Mouse (Mus musculus): ENCODE measurements around the gene Arid4a.

DNA sequence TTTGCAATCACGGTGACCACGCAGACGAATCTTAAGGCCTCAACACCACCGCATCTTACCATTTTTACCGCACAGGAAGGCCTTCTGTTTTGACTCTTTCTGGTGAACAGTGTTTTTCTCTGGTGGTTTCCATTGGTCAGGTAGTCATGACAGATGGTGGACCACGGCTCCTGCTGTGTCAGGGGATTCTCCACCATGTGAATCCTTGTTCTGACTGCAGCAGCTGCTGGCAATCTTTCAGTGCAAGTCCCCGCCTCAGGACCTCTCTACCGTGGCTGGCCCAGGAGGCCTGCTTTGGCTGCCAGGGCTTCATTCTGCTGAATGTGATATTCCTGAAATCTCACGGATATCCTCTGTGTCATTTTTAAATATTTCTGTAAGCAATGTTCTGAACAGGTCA, 107.5 kb downstream of the Arid4a start:
- TF ChIP-seq CTCF (conservative IDR thresholded peaks at IDR 0.05; ENCODE audit: low read length), result no peak
- TF ChIP-seq NANOG (IDR thresholded peaks at IDR 0.05; ENCODE audit: borderline replicate concordance, low read length), result no peak

Measured in E14TG2a.4 (cell line).